9 mouse cellular contexts compared by ENCODE assay signal in genomic region chr3:88621537-88622112, GRCm38 (mm10). TPM values are rescaled to one million over a fixed set of nuclear protein-coding genes. Genes with fewer than 3 reads are reported as not detected.
A peak's percentile ranks its signal among the peaks of the same experiment; 100 is the strongest.
DNase-seq lines count a peak whose midpoint lies in the region; ATAC-seq and TF ChIP-seq lines count a peak whose summit lies in the region.
"Had no signal": no experiment of that assay in that cellular context is flagged by ENCODE, and none has a peak within 500 bp of the region (broad histone marks: within the 10 kb centered on the region; RNA-seq: fewer than 3 reads in every experiment).

No protein-coding gene starts in this region.

- no peak for TF ChIP-seq CTCF in brain, embryonic 14.5 days (IDR thresholded peaks at IDR 0.05; ENCODE audit: borderline replicate concordance, extremely low read depth, insufficient read depth, insufficient read length)
- no peak for TF ChIP-seq CTCF in olfactory bulb, adult 2 months (IDR thresholded peaks at IDR 0.05; ENCODE audit: insufficient read depth, low read depth, low read length)

- under 1% methylated on average over 36 of the region's 36 CpGs for WGBS in intestine, embryonic 15.5 days
- WGBS in liver, embryonic 16.5 days (ENCODE audit: insufficient replicate concordance), result under 1% methylated on average over 36 of the region's 36 CpGs
- under 1% methylated on average over 36 of the region's 36 CpGs for WGBS in olfactory bulb, adult 2 months

- H3K4me1 ChIP-seq in intestine, embryonic 15.5 days (replicated peaks), result peaks cover 38% of the 10 kb centered on the region
- H3K4me1 ChIP-seq in liver, embryonic 16.5 days (ENCODE audit: control insufficient read depth, low read depth, low read length), result peaks cover 63% of the 10 kb centered on the region
- peaks cover 50% of the 10 kb centered on the region for H3K4me1 ChIP-seq in olfactory bulb, adult 2 months (ENCODE audit: control insufficient read depth, insufficient read depth, low read length)

- peak; percentile 70 for DNase-seq in left cerebral cortex, postnatal 4 days
- DNase-seq in left cerebral cortex, adult 18-20 months (ENCODE audit: low spot score in 2 of 2), result no peak
- DNase-seq in brain, embryonic 14.5 days (ENCODE audit: low read depth), result peak; percentile 77
- DNase-seq in gastrocnemius, postnatal 14 days, result peak; percentile 77
- no peak for DNase-seq in right cerebral cortex, postnatal 25 days

- H3K4me3 ChIP-seq in intestine, embryonic 15.5 days (replicated peaks), result peak overlapping the region; percentile 93
- H3K4me3 ChIP-seq in liver, embryonic 16.5 days (ENCODE audit: low read depth, low read length), result peak overlapping the region; percentile 77
- peak overlapping the region; percentile 90 for H3K4me3 ChIP-seq in olfactory bulb, adult 2 months (ENCODE audit: insufficient read depth, low read depth, low read length)

- no peak for TF ChIP-seq POLR2A in brain, embryonic 14.5 days (IDR thresholded peaks at IDR 0.05; ENCODE audit: borderline replicate concordance, extremely low read depth, insufficient read depth, insufficient read length, poor library complexity, severe bottlenecking)
- no peak for TF ChIP-seq POLR2A in olfactory bulb, adult 2 months (IDR thresholded peaks at IDR 0.05; ENCODE audit: insufficient read depth, low read depth, low read length)

- H3K9ac ChIP-seq in intestine, embryonic 15.5 days, result peak overlapping the region; percentile 95
- peak overlapping the region; percentile 79 for H3K9ac ChIP-seq in liver, embryonic 16.5 days (ENCODE audit: low read depth, low read length)

- H3K36me3 ChIP-seq in intestine, embryonic 15.5 days, result no peaks in the 10 kb centered on the region
- no peaks in the 10 kb centered on the region for H3K36me3 ChIP-seq in liver, embryonic 16.5 days (ENCODE audit: control insufficient read depth, insufficient read depth)

- intact Hi-C loops in left cerebral cortex, postnatal 4 days (cut with DNase I), result no loop called here
- intact Hi-C loops in gastrocnemius, postnatal 14 days (cut with DNase I; ENCODE audit: low total_unique reads), result no loop called here

- no peaks in the 10 kb centered on the region for H3K27me3 ChIP-seq in intestine, embryonic 15.5 days (replicated peaks)
- no peaks in the 10 kb centered on the region for H3K27me3 ChIP-seq in liver, embryonic 16.5 days (ENCODE audit: control insufficient read depth, insufficient read depth, low read depth, low read length)

- peak overlapping the region; percentile 79 for H3K4me2 ChIP-seq in intestine, embryonic 15.5 days (replicated peaks)
- peak overlapping the region; percentile 97 for H3K4me2 ChIP-seq in liver, embryonic 16.5 days (ENCODE audit: low read depth, low read length)

- peak overlapping the region; percentile 95 for H3K27ac ChIP-seq in intestine, embryonic 15.5 days
- H3K27ac ChIP-seq in liver, embryonic 16.5 days (ENCODE audit: low read length), result peak overlapping the region; percentile 75
- H3K27ac ChIP-seq in olfactory bulb, adult 2 months (ENCODE audit: insufficient read depth, low read depth, low read length), result peak overlapping the region; percentile 97

- H3K9me3 ChIP-seq in intestine, embryonic 15.5 days, result no peaks in the 10 kb centered on the region
- H3K9me3 ChIP-seq in liver, embryonic 16.5 days (replicated peaks; ENCODE audit: control insufficient read depth, low read length), result no peaks in the 10 kb centered on the region

- ATAC-seq in intestine, embryonic 15.5 days, result peak; percentile 34
- no peak for ATAC-seq in liver, embryonic 16.5 days (ENCODE audit: low read depth)

RNA-seq across cellular contexts. Expression of gene Arhgef2, which starts 15.9 kb away (rescaled TPM):
- 100 to 1,000 TPM; 129 to 134 TPM for total RNA-seq in left cerebral cortex, postnatal 4 days (2021)
- 100 to 1,000 TPM; 219 to 239 TPM for total RNA-seq in left cerebral cortex, adult 18-20 months (2021)
- polyA plus RNA-seq in brain, embryonic 14.5 days (2012; rRNA removed), result 106 and 137 TPM in 2 replicates
- total RNA-seq in gastrocnemius, postnatal 14 days (2021), result 10 to 100 TPM; 42.5 to 48.1 TPM
- 60.4 and 61.2 TPM in 2 replicates for polyA plus RNA-seq in intestine, embryonic 15.5 days (2015; fragmentation: Nextera tagmentation; extraction: Ambion mirVana)
- polyA plus RNA-seq in liver, embryonic 16.5 days (2015; fragmentation: Nextera tagmentation; extraction: Ambion mirVana), result 16.4 and 20.0 TPM in 2 replicates
- polyA plus RNA-seq in olfactory bulb, adult 2 months (2012; ENCODE audit: insufficient read depth, insufficient read length, low replicate concordance, missing spikeins), result not detected in 2 replicates

RNA-seq across cellular contexts. Expression of gene Rxfp4, which starts 31.3 kb away (rescaled TPM):
- not detected for total RNA-seq in left cerebral cortex, postnatal 4 days (2021)
- not detected for total RNA-seq in left cerebral cortex, adult 18-20 months (2021)
- not detected in 2 replicates for polyA plus RNA-seq in brain, embryonic 14.5 days (2012; rRNA removed)
- not detected for total RNA-seq in gastrocnemius, postnatal 14 days (2021)
- polyA plus RNA-seq in intestine, embryonic 15.5 days (2015; fragmentation: Nextera tagmentation; extraction: Ambion mirVana), result not detected in 2 replicates
- polyA plus RNA-seq in liver, embryonic 16.5 days (2015; fragmentation: Nextera tagmentation; extraction: Ambion mirVana), result not detected in 2 replicates
- polyA plus RNA-seq in olfactory bulb, adult 2 months (2012; ENCODE audit: insufficient read depth, insufficient read length, low replicate concordance, missing spikeins), result not detected in 2 replicates
- total RNA-seq: neutrophil, adult 5-6 weeks had no signal

RNA-seq across cellular contexts. Expression of gene Ssr2, which starts 45.9 kb away (rescaled TPM):
- total RNA-seq in left cerebral cortex, postnatal 4 days (2021), result 100 to 1,000 TPM; 114 to 121 TPM
- 10 to 100 TPM; 87.6 to 89.5 TPM for total RNA-seq in left cerebral cortex, adult 18-20 months (2021)
- 170 and 185 TPM in 2 replicates for polyA plus RNA-seq in brain, embryonic 14.5 days (2012; rRNA removed)
- total RNA-seq in gastrocnemius, postnatal 14 days (2021), result 10 to 100 TPM; 80.7 to 98.2 TPM
- 338 and 390 TPM in 2 replicates for polyA plus RNA-seq in intestine, embryonic 15.5 days (2015; fragmentation: Nextera tagmentation; extraction: Ambion mirVana)
- 171 and 190 TPM in 2 replicates for polyA plus RNA-seq in liver, embryonic 16.5 days (2015; fragmentation: Nextera tagmentation; extraction: Ambion mirVana)
- polyA plus RNA-seq in olfactory bulb, adult 2 months (2012; ENCODE audit: insufficient read depth, insufficient read length, low replicate concordance, missing spikeins), result not detected in 2 replicates

Comparison
In these comparisons a context has a peak if more than half of its experiments do, and no peak if none do; other contexts are left out.
1. DNase-seq: peak in left cerebral cortex, postnatal 4 days (single experiment), brain, embryonic 14.5 days (single experiment) and gastrocnemius, postnatal 14 days (single experiment); none in left cerebral cortex, adult 18-20 months (0 of 2) and right cerebral cortex, postnatal 25 days (single experiment).
2. Peak in every context shown above with its lines, with median percentiles within 50 percentile points of each other: H3K27ac ChIP-seq and H3K4me3 ChIP-seq.